Mouse (Mus musculus): ENCODE data around the gene Bpgm. TPM values are rescaled to one million over a fixed set of nuclear protein-coding genes. Genes with fewer than 3 reads are reported as not detected.

The Bpgm gene
- total and polyA plus RNA-seq, 3 experiments, result 4.9 to 28.6 (median 14.5) TPM

DNA sequence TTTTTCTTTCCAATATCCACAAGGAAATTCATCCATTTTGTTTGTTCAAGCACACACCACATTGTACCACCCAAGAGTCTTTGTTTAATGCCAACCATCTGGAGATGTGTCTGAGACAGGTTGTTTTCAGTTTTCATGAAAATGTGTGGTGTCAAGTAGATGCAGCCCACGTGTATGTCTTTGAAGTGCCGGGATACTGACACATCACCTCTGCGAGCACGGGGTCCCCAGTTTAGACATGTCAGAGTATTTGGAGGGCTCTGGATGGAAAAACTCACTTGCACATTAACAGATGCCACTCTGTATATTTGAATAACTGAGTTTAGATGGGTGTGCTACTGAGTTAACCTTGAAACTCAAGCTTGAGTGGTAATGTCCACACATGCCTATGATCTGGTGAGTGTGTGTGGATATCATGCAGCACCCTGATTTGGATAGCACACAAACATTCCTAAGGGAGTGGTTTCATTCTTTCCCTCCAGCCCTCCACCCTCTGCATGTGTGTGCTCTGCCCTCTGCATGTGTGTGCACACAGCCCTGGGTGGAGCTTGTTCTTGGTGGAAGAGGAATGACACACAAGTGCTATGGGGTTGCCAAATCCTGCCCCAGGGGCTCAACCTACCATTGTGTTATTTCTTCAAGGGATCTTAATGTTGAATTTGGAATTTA, 76.6 kb downstream of the Bpgm start:
- peaks cover 14% of the 10 kb centered on the region; the same call in 1 of the 2 replicates for H3K27me3 ChIP-seq (ENCODE audit: insufficient read depth, low read length)
- no peaks in the 10 kb centered on the region for H3K9me3 ChIP-seq (replicated peaks)
- ATAC-seq (ENCODE audit: extremely low read depth, insufficient number of reproducible peaks, low FRiP score, poor library complexity, severe bottlenecking) (no peak), DNase-seq (ENCODE audit: low spot score) (no peak)
- H3K4me3 ChIP-seq (ENCODE audit: low read depth, low read length), result no peak overlapping the region
- H3K4me1 ChIP-seq (ENCODE audit: insufficient read depth, low read depth, low read length), result no peaks in the 10 kb centered on the region
- TF ChIP-seq GATA2 (IDR thresholded peaks at IDR 0.05; ENCODE audit: borderline replicate concordance, low read depth, low read length), result no peak
- no peak for TF ChIP-seq TAL1 (conservative IDR thresholded peaks at IDR 0.05; ENCODE audit: low read depth, low read length)
- no peak for TF ChIP-seq GATA1 (IDR thresholded peaks at IDR 0.05; ENCODE audit: borderline replicate concordance, low read length)
- no peak for TF ChIP-seq CTCF (IDR thresholded peaks at IDR 0.05; ENCODE audit: low read depth, low read length)
- TF ChIP-seq POLR2AphosphoS5 (IDR thresholded peaks at IDR 0.05; ENCODE audit: insufficient replicate concordance, low read depth, low read length), result no peak
- H3K36me3 ChIP-seq (replicated peaks), result no peaks in the 10 kb centered on the region

DNA sequence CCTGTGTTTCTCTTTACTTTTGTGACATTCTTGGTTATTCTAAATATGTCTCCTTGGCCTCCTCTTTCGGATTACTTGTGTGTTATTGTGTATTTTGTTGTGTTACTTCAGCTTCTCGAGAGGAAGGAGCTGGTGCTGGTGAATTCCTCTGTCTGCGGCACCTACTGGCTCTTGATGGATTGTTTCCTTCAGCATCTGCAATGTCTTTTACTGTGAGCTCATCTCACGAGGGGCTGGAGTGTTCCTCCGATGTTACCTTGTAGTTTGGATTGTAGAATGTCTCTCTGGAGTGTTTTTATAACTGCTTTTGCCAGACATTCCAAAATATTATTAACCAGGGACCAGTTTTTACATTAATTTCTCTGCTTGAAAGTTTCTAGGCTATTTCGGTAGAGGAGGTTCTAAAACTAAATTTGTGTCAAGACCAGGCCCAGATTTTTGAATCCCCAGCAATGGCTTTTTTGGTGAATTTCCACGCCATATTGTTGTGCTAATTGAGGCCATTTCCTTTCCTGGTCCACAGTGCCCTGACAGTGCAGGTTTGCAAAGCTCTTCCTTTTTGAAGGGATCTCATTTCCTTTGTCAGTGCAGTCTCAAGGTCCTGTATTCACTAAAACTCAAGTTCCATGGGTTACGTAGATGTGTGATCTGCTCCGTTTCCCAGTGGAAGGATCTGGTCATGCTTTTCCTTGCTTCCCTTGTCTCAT, 78.4 kb downstream of the Bpgm start:
- H3K36me3 ChIP-seq (replicated peaks), result no peaks in the 10 kb centered on the region
- TF ChIP-seq TAL1 (conservative IDR thresholded peaks at IDR 0.05; ENCODE audit: low read depth, low read length), result no peak
- no peak for TF ChIP-seq GATA2 (IDR thresholded peaks at IDR 0.05; ENCODE audit: borderline replicate concordance, low read depth, low read length)
- TF ChIP-seq GATA1 (IDR thresholded peaks at IDR 0.05; ENCODE audit: borderline replicate concordance, low read length), result no peak
- no peak for TF ChIP-seq CTCF (IDR thresholded peaks at IDR 0.05; ENCODE audit: low read depth, low read length)
- TF ChIP-seq POLR2AphosphoS5 (IDR thresholded peaks at IDR 0.05; ENCODE audit: insufficient replicate concordance, low read depth, low read length), result no peak
- peaks cover 14% of the 10 kb centered on the region; the same call in 1 of the 2 replicates for H3K27me3 ChIP-seq (ENCODE audit: insufficient read depth, low read length)
- H3K9me3 ChIP-seq (replicated peaks), result no peaks in the 10 kb centered on the region
- H3K4me1 ChIP-seq (ENCODE audit: insufficient read depth, low read depth, low read length), result no peaks in the 10 kb centered on the region
- H3K4me3 ChIP-seq (ENCODE audit: low read depth, low read length), result no peak overlapping the region
- DNase-seq (ENCODE audit: low spot score) (no peak), ATAC-seq (ENCODE audit: extremely low read depth, insufficient number of reproducible peaks, low FRiP score, poor library complexity, severe bottlenecking) (no peak)

Other genes starting within 250 kb of the Bpgm start
- gene Akr1b3, start 158.7 kb upstream of the Bpgm start, total RNA-seq (2014; fragmentation: Nextera tagmentation), result 52.0 and 58.2 TPM in 2 replicates
- 54.7 and 59.5 TPM in 2 replicates for gene Akr1b3, start 158.7 kb upstream of the Bpgm start, total RNA-seq (2017)
- 23.3 and 24.6 TPM in 2 replicates for gene Akr1b3, start 158.7 kb upstream of the Bpgm start, polyA plus RNA-seq (2012)
- 1.7 TPM in 1 of 2 replicates, not detected in the other for gene Akr1b8, start 122.1 kb upstream of the Bpgm start, total RNA-seq (2014; fragmentation: Nextera tagmentation)
- gene Akr1b8, start 122.1 kb upstream of the Bpgm start, total RNA-seq (2017), result 0.33 and 0.64 TPM in 2 replicates
- 0.05 and 0.13 TPM in 2 replicates for gene Akr1b8, start 122.1 kb upstream of the Bpgm start, polyA plus RNA-seq (2012)
- 67.6 and 71.7 TPM in 2 replicates for gene Akr1b10, start 92.0 kb upstream of the Bpgm start, total RNA-seq (2014; fragmentation: Nextera tagmentation)
- gene Akr1b10, start 92.0 kb upstream of the Bpgm start, total RNA-seq (2017), result 43.4 and 48.3 TPM in 2 replicates
- 1.2 and 2.7 TPM in 2 replicates for gene Akr1b10, start 92.0 kb upstream of the Bpgm start, polyA plus RNA-seq (2012)
- gene Akr1b7, start 63.9 kb upstream of the Bpgm start, total RNA-seq (2014; fragmentation: Nextera tagmentation), result not detected in 2 replicates
- not detected in 2 replicates for gene Akr1b7, start 63.9 kb upstream of the Bpgm start, total RNA-seq (2017)
- not detected in 2 replicates for gene Akr1b7, start 63.9 kb upstream of the Bpgm start, polyA plus RNA-seq (2012)
- not detected in 2 replicates for gene Cald1, start 122.3 kb downstream of the Bpgm start, total RNA-seq (2014; fragmentation: Nextera tagmentation)
- gene Cald1, start 122.3 kb downstream of the Bpgm start, total RNA-seq (2017), result 0.29 and 1.9 TPM in 2 replicates
- gene Cald1, start 122.3 kb downstream of the Bpgm start, polyA plus RNA-seq (2012), result not detected in 2 replicates

Measured in G1E (cell line).